Mouse (Mus musculus) E14TG2a.4 (cell line): ENCODE data around the gene Tob1.
A peak's percentile ranks its signal among the peaks of the same experiment; 100 is the strongest.

Experiments
- H3K27me3 ChIP-seq: 2 replicates; pipeline ENCODE4 v1.6.1; 2014; ENCODE audit warnings: low read length, control low read depth; ENCODE audit not compliant: insufficient read depth
- H3K36me3 ChIP-seq: 2 replicates; pipeline ENCODE4 v1.6.1; 2014; ENCODE audit warnings: low read length, control low read depth; ENCODE audit not compliant: insufficient read depth
- H3K4me1 ChIP-seq: replicated peaks from 2 replicates; pipeline ENCODE4 v1.6.1; 2014; ENCODE audit warnings: low read depth, low read length, control low read depth
- H3K4me3 ChIP-seq: replicated peaks from 2 replicates; pipeline ENCODE4 v1.5.1; 2014; ENCODE audit warnings: mild to moderate bottlenecking, low read length
- H3K9me3 ChIP-seq: 2 replicates; pipeline ENCODE4 v1.6.1; 2014; ENCODE audit warnings: low read length, control low read depth
- CTCF ChIP-seq: conservative IDR thresholded peaks from 2 replicates; pipeline ENCODE4 v1.5.1; 2014; ENCODE audit warnings: low read length
- NANOG ChIP-seq: IDR thresholded peaks from 2 replicates; pipeline ENCODE4 v1.6.1; 2014; ENCODE audit warnings: borderline replicate concordance, low read length, mixed read lengths
- POU5F1 ChIP-seq: IDR thresholded peaks from 2 replicates; pipeline ENCODE4 v1.6.1; 2014; ENCODE audit warnings: low read length, borderline replicate concordance

Gene Tob1

GRCm38 (mm10) chr11:94242760-94243421, 31.6 kb downstream of the Tob1 start:
- peaks cover 45% of the 10 kb centered on the region for H3K4me1 ChIP-seq
- H3K36me3 ChIP-seq: no peaks in the 10 kb centered on the region
- peaks cover 64% of the 10 kb centered on the region for H3K27me3 ChIP-seq
- no peaks in the 10 kb centered on the region for H3K9me3 ChIP-seq
- no peak for TF ChIP-seq CTCF
- no peak for TF ChIP-seq NANOG
- TF ChIP-seq POU5F1: no peak
- H3K4me3 ChIP-seq: peak overlapping the region; percentile 59

GRCm38 (mm10) chr11:94243422-94244180, 32.3 kb downstream of the Tob1 start:
- H3K4me1 ChIP-seq: peaks cover 45% of the 10 kb centered on the region
- no peak for TF ChIP-seq NANOG
- no peak for TF ChIP-seq CTCF
- TF ChIP-seq POU5F1: no peak

GRCm38 (mm10) chr11:94244385-94244784, 33.1 kb downstream of the Tob1 start:
- peaks cover 69% of the 10 kb centered on the region for H3K27me3 ChIP-seq
- peaks cover 43% of the 10 kb centered on the region for H3K4me1 ChIP-seq
- TF ChIP-seq NANOG (no peak), POU5F1 (no peak), CTCF (no peak)
- no peaks in the 10 kb centered on the region for H3K36me3 ChIP-seq
- H3K9me3 ChIP-seq: no peaks in the 10 kb centered on the region
- no peak overlapping the region for H3K4me3 ChIP-seq

More at GRCm38 (mm10) chr11:94243422-94244180, 32.3 kb downstream of the Tob1 start:
- H3K27me3 ChIP-seq: peaks cover 68% of the 10 kb centered on the region
- peak overlapping the region; percentile 59 for H3K4me3 ChIP-seq
- no peaks in the 10 kb centered on the region for H3K36me3 ChIP-seq
- no peaks in the 10 kb centered on the region for H3K9me3 ChIP-seq

GRCm38 (mm10) chr11:94245955-94246788, 34.9 kb downstream of the Tob1 start, which contains the start of gene Wfikkn2:
Wfikkn2 (minus strand) TSS chr11:94246005.
- Histone ChIP-seq H3K4me3 (0 out of 2 replicates have a peak within 1 kb of the TSS, but pooled peaks have one; percentile 26), H3K27me3 (peaks cover 59% of the 10 kb centered on the region), H3K9me3 (no peaks in the 10 kb centered on the region), H3K36me3 (no peaks in the 10 kb centered on the region), H3K4me1 (peaks cover 37% of the 10 kb centered on the region)
- TF ChIP-seq NANOG (no peak), POU5F1 (no peak), CTCF (no peak)

- Histone ChIP-seq H3K4me3 (no peak overlapping the region), H3K27me3 (peaks cover 54% of the 10 kb centered on the region), H3K4me1 (peaks cover 37% of the 10 kb centered on the region), H3K9me3 (no peaks in the 10 kb centered on the region), H3K36me3 (no peaks in the 10 kb centered on the region)
- no peak for TF ChIP-seq POU5F1
- no peak for TF ChIP-seq NANOG
- no peak for TF ChIP-seq CTCF
Observed at GRCm38 (mm10) chr11:94246789-94247061, 35.5 kb downstream of the Tob1 start.

- TF ChIP-seq POU5F1 (no peak), NANOG (no peak), CTCF (no peak)
- Histone ChIP-seq H3K36me3 (no peaks in the 10 kb centered on the region), H3K9me3 (peaks cover 8% of the 10 kb centered on the region)
Observed at GRCm38 (mm10) chr11:94253156-94253555, 41.9 kb downstream of the Tob1 start.

GRCm38 (mm10) chr11:94253691-94254090, 42.4 kb downstream of the Tob1 start:
- no peak for TF ChIP-seq POU5F1
- no peak for TF ChIP-seq CTCF
- TF ChIP-seq NANOG: no peak
- Histone ChIP-seq H3K4me3 (no peak overlapping the region), H3K9me3 (peaks cover 8% of the 10 kb centered on the region), H3K4me1 (0 out of 2 replicates have a peak, but pooled peaks cover 8% of the 10 kb centered on the region), H3K36me3 (no peaks in the 10 kb centered on the region), H3K27me3 (peaks cover 18% of the 10 kb centered on the region)

More at GRCm38 (mm10) chr11:94253156-94253555, 41.9 kb downstream of the Tob1 start:
- no peak overlapping the region for H3K4me3 ChIP-seq
- peaks cover 23% of the 10 kb centered on the region for H3K27me3 ChIP-seq
- H3K4me1 ChIP-seq: 0 out of 2 replicates have a peak, but pooled peaks cover 8% of the 10 kb centered on the region

- Histone ChIP-seq H3K27me3 (peaks cover 18% of the 10 kb centered on the region), H3K4me1 (peaks cover 11% of the 10 kb centered on the region; the same call in 1 of the 2 replicates), H3K4me3 (no peak overlapping the region), H3K9me3 (peaks cover 8% of the 10 kb centered on the region), H3K36me3 (no peaks in the 10 kb centered on the region)
- TF ChIP-seq CTCF (no peak), POU5F1 (no peak), NANOG (no peak)
Observed at GRCm38 (mm10) chr11:94255733-94256132, 44.5 kb downstream of the Tob1 start.
